Mouse (Mus musculus): ENCODE data around the gene Cdkn1c.

The Cdkn1c gene

DNA sequence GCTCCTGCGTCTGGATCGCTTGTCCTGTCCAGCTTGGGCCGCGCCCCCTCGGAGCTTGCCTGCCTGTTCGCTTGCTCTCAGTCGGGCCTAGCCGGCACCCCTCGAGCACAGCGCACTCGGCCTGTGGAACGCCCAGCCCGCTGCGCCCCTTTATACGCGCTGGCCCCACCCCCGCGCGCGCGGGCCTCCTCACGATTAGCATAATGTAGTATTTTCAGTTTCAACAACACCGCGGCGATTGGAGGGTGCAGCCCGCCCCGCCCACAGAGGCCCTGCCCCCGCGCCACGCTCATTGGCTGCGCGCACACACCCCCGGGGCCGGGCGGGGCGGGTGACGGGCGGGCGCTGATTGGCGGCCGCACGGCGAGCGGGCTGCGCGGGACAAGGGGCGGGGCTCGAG is at the start of gene Cdkn1c:
Cdkn1c (minus strand) TSS at position 177 of the 400 bp plus-strand sequence.
- DNase-seq (ENCODE audit: low spot score in 2 of 2) = peak; percentile 76 to 81

GRCm38 (mm10) chr7:143509566-143509965 is 48.7 kb upstream of the Cdkn1c start:
- no peak for DNase-seq (ENCODE audit: low spot score in 2 of 2)

DNA sequence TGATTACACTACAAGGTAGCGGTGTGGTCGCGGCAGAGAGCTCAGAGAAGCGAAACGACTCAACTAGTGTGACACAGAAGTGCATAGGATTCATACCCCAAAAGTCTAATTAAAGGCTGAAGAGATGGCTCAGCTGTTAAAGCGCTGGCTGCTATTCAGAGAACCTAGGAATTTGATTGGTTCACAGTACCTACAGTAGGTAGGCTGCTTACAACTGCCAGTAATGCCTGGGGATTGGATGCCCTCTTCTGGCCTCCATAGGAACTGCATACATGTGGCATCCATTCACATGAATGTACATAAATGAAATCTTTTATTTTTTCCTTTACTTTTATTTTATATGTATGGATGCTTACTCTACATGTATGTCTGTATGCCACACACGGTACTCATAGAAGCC is 45.8 kb upstream of the Cdkn1c start:
- DNase-seq (ENCODE audit: low spot score in 2 of 2) = no peak

- no peak for DNase-seq (ENCODE audit: low spot score in 2 of 2)
Observed at GRCm38 (mm10) chr7:143506271-143506670, 45.4 kb upstream of the Cdkn1c start.

DNA sequence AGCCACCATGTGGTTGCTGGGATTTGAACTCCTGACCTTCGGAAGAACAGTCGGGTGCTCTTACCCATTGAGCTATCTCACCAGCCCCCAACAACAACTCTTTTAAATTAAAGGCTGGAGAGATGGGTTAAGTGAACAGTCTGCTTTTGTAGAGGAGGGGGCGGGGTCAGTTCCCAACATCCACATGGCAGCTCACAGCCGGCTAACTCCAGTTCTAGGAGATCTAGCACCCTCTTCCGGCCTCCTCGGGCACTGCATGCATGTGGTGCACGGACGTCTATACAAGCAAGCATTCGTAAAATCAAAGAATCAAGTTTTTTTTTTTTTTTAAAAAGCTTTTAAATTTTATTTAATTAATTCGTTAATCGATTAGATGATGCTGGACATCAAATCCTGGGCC is 45.0 kb upstream of the Cdkn1c start:
- DNase-seq (ENCODE audit: low spot score in 2 of 2) = peak; percentile 48 to 74

GRCm38 (mm10) chr7:143505411-143505810 is 44.6 kb upstream of the Cdkn1c start:
- no peak for DNase-seq (ENCODE audit: low spot score in 2 of 2)

DNA sequence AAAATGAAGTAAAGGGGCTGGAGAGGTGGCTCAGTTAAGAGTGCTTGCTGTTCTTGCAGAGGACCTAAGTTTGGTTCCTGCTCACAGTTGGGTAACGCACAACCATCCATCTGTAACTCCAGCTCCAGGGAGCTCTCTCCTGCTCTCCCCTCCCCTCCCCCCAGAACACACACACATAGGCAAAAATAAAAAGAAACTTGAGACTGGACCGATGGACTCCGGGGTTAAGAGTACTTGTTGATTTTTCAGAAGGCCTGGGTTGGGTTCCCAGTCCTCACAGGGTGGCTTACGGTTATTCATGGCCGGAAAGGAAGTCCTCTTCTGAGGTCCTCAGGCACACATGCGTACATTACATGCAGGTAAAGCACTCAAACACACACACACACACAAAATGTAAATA is 43.1 kb upstream of the Cdkn1c start:
- DNase-seq (ENCODE audit: low spot score in 2 of 2) = no peak

DNA sequence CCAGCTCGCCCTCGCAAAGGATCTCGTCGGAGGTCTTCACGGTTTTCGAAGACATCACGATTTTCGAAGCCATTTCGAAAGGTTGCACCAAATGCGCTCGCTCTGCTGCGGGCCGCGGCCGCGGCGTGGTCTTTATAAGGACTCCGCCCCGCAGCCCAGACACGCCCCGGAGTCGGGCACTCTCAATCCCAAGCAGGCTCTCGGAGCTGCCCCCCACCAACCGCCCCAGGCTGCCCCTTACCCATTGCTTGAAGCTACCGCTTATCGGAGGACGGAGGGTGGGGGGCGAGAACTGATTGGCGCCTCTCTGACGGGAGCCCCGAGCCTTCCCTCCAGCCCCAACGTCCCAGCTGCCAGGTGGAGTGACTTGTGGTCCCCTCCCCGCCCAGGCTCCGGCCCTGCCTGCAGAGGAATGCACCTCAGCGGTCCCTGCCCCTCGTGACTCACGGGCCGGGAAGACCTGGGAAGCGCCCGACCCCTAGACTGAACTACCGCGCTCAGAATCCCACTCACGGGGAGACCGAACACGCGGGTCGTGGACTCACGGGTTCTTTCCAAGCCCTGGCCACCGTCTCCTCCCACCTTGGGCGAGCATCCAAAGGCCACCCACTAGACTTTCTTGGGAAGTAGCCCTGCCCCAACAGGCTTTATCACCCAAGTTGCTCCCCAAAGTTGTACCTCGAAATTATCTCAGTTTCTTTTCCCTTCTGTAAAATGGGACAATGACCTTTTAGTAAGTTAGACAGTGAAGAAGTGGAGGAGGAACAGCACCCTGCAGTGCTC is 41.8 kb upstream of the Cdkn1c start, which contains the start of gene Phlda2:
Phlda2 (minus strand) TSS at position 733 of the 783 bp plus-strand sequence.
- peak; percentile 30 to 73 for DNase-seq (ENCODE audit: low spot score in 2 of 2)

DNA sequence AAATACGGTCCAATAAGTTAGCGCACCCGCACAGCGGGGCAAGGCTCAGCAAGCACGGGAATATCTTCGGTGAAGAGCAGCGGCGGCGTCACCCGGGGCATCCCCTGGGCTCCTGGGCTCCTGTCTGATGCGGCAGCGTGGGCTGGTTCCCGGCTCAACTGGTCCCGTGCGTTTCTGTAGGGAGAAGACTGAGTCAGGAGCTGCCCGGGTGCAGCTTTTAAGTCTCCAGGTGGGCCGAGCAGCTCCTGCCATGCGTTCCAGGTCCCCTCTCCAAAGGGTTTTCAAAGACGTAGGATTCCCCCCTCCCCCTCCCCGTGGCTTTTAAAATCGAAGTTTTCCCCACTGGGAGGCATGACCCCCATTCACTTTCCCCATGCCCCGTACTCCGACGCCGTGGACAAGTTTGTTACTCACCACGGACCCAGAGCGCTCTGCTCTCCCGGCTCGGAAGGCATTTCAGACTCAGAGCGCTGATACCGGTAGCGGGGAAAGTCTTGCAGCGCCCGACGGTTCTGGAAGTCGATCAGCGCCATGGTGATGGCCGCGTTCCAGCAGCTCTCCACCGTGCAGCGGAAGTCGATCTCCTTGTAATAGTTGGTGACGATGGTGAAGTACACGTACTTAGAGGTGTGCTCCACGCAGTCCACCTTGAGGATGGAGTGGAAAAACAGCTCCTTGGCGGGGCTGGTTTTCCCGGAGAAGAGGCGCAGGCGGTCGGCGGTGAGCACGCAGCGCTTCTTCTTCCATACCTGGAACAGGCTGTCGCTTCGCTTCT is 41.0 kb upstream of the Cdkn1c start:
- peak in 1 of 2 experiments; percentile 49 for DNase-seq (ENCODE audit: low spot score in 2 of 2)

GRCm38 (mm10) chr7:143500912-143501311 is 40.1 kb upstream of the Cdkn1c start:
- no peak for DNase-seq (ENCODE audit: low spot score in 2 of 2)

DNA sequence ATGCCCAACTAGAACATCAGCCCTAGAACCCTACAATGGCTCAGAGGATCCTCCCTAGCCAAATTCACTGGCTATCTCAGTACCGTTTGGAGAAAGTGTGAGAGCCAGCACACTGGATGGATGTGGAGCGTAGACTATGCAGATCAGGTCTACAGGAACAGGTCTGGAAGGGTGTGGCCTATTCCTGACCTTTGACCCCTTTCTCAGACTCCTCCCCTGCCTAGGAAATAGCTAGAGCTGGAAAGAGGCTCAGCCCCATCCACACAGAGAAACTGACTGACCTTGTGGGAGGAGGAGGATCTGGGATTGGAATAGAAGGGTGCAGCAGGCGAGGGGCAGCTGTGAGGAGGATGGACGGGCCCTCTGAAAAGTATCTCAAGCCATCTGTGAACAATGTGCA is 37.7 kb upstream of the Cdkn1c start:
- no peak for DNase-seq (ENCODE audit: low spot score in 2 of 2)

- DNase-seq (ENCODE audit: low spot score in 2 of 2) = no peak
Observed at GRCm38 (mm10) chr7:143495104-143495961, 34.5 kb upstream of the Cdkn1c start.

DNA sequence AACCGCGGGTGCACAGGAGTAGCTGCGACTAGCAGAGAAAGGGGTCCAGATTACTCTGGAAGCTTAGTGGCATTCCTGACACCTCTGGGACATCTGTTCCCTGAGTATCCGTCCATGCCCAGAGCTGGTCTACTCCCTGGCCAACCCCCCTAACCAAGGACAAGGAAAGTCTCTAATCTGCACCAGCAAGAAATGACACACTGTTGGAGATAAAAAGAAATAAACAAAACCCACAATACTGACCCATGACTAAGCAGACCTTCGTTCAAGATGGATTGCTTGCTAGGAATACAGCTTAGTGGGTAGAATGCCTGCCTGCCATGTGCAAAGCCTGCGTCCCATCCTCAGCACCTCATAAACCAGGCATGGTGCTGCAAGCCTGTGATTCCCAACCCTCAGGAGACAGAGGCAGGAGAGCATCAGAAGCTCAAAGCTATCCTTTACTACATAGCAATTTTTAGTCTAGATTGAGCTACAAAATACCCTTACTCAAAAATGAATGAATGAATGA is 32.8 kb upstream of the Cdkn1c start:
- DNase-seq (ENCODE audit: low spot score in 2 of 2) = no peak

DNA sequence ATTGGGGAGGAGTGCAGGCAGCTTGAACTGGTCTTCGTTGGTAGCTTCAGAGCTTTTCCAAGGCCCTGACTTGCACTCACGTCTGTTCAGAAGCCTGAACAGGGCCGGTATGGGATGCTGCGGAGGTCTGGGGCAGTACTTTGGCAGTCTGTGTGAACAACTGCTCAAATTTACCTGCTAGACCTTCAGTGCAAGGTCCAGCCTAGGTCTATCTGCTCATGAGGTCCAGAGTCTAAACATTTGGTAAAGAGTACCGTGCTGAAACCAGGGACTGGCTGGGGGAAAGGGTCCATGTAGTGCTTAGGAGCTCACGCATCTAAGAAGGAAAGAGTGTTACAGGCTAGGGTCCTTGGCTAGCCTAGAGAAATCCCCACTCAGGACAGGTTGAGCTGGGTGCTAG is 28.9 kb upstream of the Cdkn1c start:
- DNase-seq (ENCODE audit: low spot score in 2 of 2) = no peak

DNA sequence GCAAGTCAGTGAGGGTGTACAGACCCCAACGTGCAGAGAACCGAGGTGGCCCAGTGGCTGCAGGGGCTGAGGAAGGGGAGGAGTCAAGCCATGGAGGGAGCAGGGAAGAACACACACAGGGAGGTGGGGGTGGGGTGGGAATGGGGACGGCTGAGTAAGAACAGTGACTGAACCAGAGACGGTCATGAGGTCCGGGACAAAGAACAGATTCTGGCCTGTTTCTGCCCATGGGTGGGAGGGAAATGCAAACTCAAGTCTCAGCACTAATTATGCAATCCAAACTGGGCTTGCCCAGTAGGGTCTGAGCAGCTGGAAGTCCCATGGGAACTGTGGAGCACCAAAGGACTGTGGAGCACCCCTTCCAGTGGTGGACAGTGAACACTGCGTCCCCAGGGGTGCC is 21.7 kb upstream of the Cdkn1c start:
- no peak for DNase-seq (ENCODE audit: low spot score in 2 of 2)

DNA sequence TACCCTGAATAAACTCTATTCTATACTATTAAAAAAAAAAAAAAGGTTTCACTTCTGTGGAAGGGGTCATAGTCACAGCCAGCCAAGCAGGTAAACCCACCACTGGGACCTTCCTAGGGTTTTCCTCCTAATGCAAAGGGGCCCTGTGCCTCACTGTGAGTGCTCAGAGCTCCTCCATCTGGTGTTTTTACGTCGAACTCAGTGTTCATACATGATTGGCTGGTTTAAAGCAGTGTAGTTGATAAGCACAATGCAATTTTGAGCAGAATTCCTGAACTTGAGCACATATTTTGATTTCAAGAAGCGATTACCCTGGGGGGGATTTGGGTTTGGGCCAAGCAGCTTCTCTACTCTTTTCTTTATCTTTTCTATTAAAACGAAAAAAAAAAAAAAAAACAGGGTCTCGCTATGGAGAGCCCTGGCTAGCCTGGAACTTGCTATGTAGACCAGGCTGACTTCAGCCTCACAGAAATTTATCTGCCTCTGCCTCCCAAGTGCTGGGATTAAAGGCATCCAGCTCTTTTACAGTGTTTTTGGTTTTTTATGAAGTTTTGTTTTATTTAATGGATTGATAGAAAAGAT is 21.0 kb upstream of the Cdkn1c start:
- DNase-seq (ENCODE audit: low spot score in 2 of 2) = no peak

DNA sequence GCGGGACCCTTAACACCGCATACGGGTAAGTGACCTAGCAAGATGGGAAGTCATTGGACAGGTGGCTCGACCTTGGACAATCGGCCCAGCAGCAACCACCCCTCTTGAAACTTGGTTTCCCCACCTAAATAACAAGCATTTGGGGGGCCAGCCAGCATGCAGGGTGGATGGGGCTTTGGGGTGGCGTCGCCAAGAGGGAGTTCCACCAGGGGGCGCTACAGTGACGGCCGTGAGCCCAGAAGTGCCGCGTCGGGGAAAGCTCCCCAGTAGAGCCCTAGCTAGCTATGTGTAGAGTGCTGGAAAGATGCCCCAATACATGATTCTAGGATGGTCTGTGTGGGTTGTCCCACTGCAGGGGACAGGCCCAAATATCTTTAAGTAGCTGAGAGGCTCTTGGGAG is 19.6 kb upstream of the Cdkn1c start:
- DNase-seq (ENCODE audit: low spot score in 2 of 2) = peak in 1 of 2 experiments; percentile 57

DNA sequence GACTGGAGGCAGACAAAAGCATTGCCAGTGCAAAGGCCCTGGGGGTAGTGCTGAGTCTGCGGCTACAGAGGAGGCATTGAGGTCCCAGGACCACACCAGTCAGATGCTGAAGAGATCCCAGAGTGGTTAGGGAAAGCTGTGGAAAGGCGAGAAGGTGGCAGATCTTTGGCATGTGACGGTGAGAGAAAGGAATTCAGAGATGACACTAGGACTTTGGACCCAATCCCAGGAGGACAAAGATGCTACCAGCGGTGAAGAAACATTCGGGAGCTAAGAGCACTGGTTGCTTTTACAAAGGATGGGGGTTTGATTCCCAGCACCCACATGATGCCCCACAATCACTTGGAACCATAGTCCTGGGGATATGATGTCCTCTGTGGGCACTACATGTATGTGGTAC is 16.9 kb upstream of the Cdkn1c start:
- DNase-seq (ENCODE audit: low spot score in 2 of 2) = no peak

- no peak for DNase-seq (ENCODE audit: low spot score in 2 of 2)
Observed at GRCm38 (mm10) chr7:143476702-143477335, 16.0 kb upstream of the Cdkn1c start.

GRCm38 (mm10) chr7:143475876-143476275 is 15.0 kb upstream of the Cdkn1c start:
- peak in 1 of 2 experiments; percentile 55 for DNase-seq (ENCODE audit: low spot score in 2 of 2)

- no peak for DNase-seq (ENCODE audit: low spot score in 2 of 2)
Observed at GRCm38 (mm10) chr7:143474811-143475210, 14.0 kb upstream of the Cdkn1c start.

All from urinary bladder, adult 18-20 months (tissue).